Mouse (Mus musculus): ENCODE data around the gene Aldh1l2.
"Not testable (repeated sequence)": the region's sequence is repeated elsewhere in the genome, so short reads cannot be mapped to it uniquely, and the experiment has no call there.

Gene Aldh1l2

DNA sequence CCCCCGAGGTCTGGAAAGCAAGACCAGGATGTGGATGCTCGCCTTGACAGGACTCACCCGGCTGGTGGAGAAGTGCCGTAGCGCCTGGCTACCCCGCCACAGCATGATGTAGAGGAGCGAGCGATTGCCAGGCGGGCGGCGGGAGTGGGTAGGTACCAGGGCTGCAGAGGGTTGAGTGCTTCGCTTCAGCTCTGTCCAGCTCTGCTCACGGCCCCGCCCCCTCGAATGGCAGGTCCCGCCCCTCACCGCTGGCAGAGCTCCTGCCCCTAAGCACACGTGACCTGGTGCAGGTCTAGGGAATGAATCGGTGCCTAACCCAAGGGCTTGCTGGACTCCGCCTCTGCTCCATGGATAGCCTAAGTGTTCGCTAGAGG, at the start of gene Aldh1l2:
Aldh1l2 (minus strand) TSS at position 231 of the 374 bp plus-strand sequence.
- peak; percentile 13 to 59 for DNase-seq (ENCODE audit: low spot score in 2 of 2)

- DNase-seq (ENCODE audit: low spot score in 2 of 2), result no peak
These were observed 31.8 kb upstream of the Aldh1l2 start for GRCm38 (mm10) chr10:83565449-83566441.

GRCm38 (mm10) chr10:83563005-83563404, 29.1 kb upstream of the Aldh1l2 start:
- no peak for DNase-seq (ENCODE audit: low spot score in 2 of 2)

- no peak for DNase-seq (ENCODE audit: low spot score in 2 of 2)
These were observed 11.4 kb upstream of the Aldh1l2 start for GRCm38 (mm10) chr10:83545341-83545740.

GRCm38 (mm10) chr10:83544103-83544479, 10.2 kb upstream of the Aldh1l2 start:
- peak in 1 of 2 experiments; percentile 65 for DNase-seq (ENCODE audit: low spot score in 2 of 2)

DNA sequence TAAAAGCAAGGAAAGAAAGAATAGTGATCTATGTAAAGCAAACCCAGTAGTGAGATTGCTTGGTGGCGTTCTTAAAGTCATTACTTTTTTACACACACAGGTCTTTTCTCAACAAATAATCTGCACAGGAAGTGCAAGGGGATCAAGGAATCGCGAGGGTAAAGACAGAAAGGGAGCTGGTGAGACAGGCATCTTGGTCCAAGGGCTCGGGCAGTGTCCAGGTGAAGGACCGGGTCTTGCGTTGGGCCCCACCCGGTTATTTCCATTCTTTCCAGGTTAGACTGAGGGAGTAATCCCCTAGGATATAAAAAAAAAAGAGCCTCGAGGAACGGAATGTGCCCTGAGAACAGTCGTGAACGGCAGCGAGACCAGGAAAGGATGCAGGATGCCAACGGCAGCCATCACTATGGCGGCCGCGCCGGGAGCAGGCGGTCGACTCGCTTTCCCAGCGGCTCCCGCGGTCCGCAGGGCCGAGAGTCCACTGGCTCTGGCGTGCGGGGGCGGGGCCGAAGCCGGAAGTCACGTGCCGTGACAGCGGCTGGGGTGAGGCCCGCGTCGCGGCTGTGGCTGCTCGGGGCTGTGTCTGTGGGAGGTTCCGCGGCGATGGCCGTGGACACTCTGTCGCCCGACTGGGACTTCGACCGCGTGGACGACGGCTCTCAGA, 9.6 kb upstream of the Aldh1l2 start, which contains the start of gene Washc4:
Washc4 (plus strand) TSS at position 314 of the 664 bp plus-strand sequence.
- peak; percentile 90 to 96 for DNase-seq (ENCODE audit: low spot score in 2 of 2)

- DNase-seq (ENCODE audit: low spot score in 2 of 2), result no peak
These were observed 8.3 kb upstream of the Aldh1l2 start for GRCm38 (mm10) chr10:83542241-83542640.

DNA sequence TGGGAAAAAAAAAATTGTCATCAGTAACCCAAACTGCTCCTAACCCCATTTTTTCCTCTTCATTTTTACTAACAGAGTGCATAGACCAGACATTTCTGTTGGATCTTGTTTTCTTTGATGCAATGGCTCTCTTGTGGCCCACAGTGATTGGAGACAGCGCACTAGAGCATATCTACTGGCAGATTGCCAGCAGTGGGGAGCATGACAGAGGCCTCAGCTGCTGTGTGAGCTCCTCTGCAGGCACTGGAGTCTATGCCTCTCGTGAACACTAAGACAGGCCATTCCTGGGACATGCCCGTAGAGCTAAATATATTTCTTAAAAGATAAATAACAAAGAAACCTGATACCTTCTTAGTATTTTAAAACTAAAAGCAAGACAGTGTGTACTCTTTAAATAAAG, 6.2 kb upstream of the Aldh1l2 start:
- DNase-seq (ENCODE audit: low spot score in 2 of 2), result no peak

DNA sequence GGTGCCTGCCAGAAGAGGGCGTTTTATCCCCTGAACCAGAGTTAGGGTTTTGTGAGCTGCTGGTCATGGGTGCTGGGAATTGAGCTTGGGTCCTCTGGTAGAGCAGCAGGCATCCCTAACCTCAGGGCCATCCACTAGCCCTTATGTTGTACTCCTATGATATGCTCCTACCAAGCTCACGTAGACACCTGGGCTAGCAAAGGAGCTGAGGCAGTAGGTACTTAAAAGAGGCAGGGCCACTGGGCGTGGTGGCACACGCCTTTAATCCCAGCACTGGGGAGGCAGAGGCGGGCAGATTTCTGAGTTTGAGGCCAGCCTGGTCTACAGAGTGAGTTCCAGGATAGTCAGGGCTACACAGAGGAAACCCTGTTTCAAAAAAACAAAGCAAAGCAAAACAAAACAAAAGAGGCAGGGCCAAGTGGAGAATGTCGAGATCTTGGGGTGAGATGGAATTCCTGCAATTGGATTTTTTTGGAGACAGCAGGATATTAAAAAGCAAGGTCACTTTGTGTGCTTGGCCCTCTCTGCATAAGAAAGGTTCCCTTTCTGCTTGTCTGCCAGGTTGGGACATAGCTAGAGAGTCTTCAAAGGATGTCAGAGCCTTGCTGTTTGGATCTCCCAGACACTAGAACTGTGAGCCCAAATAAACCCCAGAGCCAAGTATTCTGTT, 5.5 kb upstream of the Aldh1l2 start:
- no peak for DNase-seq (ENCODE audit: low spot score in 2 of 2)

DNA sequence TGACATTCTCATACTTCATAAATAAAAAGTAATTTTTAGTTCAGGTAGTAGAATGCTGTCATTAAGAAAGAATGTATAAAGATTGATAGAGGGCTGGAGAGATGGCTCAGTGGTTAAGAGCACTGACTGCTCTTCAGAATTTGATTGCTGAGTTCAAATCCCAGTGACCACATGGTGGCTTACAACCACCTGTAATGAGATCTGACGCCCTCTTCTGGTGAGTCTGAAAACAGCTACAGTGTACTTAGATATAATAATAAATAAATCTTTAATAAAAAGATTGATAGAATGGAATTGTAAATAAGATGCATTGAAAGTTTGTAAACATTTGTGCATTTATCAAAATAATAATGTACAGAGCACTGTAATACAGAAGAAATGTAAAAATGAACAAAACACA, 2.5 kb upstream of the Aldh1l2 start:
- no peak for DNase-seq (ENCODE audit: low spot score in 2 of 2)

GRCm38 (mm10) chr10:83533258-83533909, 556 bp downstream of the Aldh1l2 start:
- DNase-seq (ENCODE audit: low spot score in 2 of 2), result no peak

DNA sequence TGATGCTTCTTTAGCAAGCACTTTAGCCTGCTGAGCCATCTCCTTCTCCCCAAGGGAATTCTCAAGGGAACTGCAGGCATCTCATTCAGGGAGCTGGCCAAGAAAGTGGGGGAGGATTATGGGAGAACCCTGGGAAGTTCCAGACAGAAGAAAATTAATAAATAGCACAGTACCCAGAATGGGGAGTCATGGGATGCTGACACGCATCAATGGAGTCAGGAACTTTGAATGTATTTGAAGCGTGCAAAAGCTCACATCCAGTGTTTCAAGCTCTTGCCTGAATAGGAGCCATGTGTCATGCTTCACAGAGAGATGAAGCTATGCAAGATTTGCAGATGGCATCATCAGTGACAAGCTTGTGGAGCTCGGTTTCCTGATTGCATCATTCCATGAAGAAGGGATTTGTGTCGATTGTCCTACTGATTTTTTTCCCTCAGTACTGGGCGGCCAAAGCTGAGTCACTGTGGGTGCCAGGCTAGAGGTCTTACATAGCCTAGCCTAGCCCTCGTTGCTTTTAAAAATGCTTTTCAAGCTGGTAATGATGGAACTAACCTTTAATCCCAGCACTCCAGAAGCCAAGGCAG, 3.5 kb downstream of the Aldh1l2 start:
- no peak for DNase-seq (ENCODE audit: low spot score in 2 of 2)

DNA sequence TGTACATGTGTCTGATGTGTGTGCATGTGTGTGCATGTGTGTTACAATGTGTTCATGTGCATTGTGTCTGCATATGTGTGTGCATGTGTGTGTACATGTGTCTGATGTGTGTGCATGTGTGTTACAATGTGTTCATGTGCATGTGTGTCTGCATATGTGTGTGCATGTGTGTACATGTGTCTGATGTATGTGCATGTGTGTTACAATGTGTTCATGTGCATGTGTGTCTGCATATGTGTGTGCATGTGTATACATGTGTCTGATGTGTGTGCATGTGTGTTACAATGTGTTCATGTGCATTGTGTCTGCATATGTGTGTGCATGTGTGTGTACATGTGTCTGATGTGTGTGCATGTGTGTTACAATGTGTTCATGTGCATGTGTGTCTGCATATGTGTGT, 9.7 kb downstream of the Aldh1l2 start:
- not testable (repeated sequence) for DNase-seq (ENCODE audit: low spot score in 2 of 2)

GRCm38 (mm10) chr10:83520990-83521389, 12.9 kb downstream of the Aldh1l2 start:
- no peak for DNase-seq (ENCODE audit: low spot score in 2 of 2)

- DNase-seq (ENCODE audit: low spot score in 2 of 2), result no peak
These were observed 20.2 kb downstream of the Aldh1l2 start for GRCm38 (mm10) chr10:83513736-83514135.

- no peak for DNase-seq (ENCODE audit: low spot score in 2 of 2)
These were observed 22.6 kb downstream of the Aldh1l2 start for GRCm38 (mm10) chr10:83511304-83511703.

DNA sequence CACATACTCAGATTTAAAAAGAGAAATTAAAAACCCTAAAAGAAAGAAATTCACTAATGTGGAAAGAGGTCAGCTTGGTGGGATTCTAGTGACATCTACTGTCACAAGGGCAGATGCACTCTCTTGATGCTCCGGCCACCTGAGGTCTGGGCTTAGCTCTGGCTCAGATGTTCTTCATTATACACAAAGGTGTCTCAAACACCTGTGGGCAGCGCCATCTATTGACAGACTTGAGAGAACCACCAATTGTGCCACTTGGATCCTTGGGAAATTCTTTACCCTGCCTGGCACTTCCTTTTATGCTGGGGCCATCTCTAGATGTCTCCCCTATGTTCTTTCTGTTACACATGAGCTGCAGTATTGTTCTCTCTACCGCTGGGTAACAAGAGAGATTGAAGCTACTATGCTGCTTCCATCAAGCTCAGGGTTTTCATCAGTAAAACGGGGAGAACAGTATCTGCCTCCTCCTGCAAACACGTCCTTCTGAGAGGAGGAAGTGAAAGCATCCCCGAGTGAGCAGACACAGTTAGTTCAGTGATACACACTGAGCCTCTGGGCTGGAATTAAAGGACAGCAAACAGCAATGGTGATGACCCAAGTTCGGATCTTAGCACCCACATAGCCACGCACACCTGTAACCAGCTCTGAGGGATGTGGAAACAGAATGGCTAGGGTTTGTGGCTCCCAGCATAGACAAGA, 24.8 kb downstream of the Aldh1l2 start:
- peak in 1 of 2 experiments; percentile 39 for DNase-seq (ENCODE audit: low spot score in 2 of 2)

DNA sequence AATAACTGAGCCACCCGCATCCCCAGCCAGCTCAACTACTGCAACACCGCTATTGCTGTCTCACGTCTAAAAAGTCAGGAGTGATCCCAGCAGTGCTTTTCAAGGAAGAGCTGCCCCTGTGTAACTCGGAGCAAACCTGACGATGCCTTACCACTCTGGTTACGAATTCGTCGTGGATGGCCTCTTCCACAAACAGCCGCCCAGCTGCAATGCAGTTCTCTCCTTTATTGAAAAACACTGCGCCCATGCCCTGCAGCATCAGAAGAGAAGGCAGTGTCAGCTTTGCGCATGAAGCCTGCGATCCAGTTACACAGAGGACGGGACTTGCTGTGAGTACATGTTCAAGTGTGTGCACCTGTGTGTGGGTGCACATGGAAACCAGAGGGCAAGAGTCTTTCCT, 36.6 kb downstream of the Aldh1l2 start:
- no peak for DNase-seq (ENCODE audit: low spot score in 2 of 2)

DNA sequence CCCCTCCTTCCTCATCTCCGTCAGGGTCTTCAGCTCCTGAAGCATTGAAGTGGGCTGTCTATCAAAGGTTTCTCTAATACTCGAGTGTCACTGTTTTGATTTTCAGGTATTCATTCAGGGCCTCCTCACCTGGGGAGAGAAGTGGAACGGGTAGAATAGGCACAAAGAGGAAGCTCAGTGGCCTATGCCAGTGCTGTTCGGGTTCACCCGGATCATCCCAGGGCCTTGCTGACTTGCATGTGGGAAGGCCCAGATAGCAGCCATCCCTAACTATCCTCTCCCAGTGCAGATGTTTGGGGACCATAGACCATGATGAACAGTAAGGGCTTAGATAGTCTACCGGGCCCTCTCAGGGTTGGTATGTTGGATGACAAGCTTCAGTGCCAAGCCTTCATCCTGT, 43.4 kb downstream of the Aldh1l2 start:
- no peak for DNase-seq (ENCODE audit: low spot score in 2 of 2)

- no peak for DNase-seq (ENCODE audit: low spot score in 2 of 2)
These were observed 56.7 kb downstream of the Aldh1l2 start for GRCm38 (mm10) chr10:83477286-83477685.

GRCm38 (mm10) chr10:83475226-83475625, 58.7 kb downstream of the Aldh1l2 start:
- DNase-seq (ENCODE audit: low spot score in 2 of 2), result no peak
